Mouse (Mus musculus): ENCODE measurements around the gene Aurkb.

The Aurkb gene

DNA sequence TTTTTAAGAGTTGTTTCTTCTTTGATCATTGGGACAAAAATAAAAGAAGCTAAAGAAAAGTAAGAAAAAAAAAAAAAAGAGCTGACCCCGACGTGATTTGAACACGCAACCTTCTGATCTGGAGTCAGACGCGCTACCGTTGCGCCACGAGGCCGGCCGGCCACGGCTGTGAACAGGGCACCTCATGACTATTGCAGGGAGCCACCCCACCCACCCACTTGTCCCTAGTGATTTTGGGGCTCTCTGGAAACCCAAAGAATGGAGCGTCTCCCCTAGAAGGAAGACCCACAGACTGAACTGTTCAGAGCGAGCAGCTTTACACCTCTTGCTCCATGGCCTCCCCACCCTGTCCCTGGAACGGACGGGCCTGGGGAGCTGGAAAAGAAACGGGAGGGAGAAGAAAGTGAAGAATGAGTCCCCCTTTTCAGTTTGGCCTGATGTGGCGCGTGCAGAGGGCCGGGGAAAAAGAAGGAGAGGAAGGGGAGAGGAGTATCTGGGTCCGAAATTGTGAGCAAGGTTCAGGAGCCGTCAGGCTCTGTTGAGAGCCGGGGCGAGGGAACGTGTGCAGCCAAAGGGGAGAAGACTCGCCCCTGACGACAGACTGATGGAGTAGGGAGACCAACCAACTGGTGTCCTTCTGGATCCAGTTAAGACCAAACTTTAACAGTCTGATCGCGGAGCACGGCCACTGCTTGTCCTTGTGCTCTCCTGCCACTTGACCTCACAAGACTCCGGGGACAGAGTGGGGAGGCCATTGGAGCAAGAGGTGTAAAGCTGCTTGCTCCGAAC lies 18.2 kb downstream of the Aurkb start:
- in situ Hi-C loops (cut with MboI; ENCODE audit: low sequenced_read_pairs) = no loop called here

DNA sequence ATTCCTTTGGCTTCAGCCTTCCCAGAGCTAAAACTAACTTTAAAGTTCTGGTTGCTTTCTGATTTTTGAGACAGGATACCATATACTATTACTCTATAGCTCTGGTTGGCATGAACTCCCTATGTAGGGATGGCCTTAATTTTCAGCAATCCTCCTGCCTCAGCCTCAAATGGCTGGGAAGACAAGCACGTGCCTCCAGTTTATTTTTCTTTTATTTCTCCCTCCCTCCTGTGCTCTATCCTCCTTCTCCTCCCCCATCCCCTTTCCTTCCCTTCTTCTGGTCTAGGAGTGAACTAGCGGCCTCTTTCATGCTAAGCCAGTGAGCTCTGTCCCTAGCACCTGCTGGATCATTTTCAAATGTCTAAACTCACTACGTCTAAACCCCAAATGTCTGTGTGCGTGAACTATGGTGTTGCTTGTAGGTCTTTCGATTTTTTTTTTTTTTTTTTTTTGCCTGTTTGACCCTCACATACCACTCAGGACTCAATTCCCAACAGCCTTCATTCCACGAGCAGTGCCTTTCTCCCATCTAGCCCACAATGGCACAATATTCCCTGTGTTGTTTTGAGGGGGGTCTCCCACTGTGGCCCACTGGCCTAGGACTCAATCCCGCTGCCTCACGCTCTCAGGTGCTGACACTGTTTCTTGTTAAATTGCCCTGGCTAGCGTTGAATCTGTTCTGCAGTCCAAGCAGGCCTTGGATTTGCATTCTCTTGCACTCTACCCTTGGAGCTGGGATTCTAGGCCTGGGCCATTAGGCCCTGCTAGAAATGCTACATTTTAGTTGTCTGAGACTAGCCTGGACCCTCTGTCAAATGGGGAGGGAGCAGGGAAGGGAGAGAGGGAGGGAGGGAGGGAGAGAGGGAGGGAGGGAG lies 19.0 kb downstream of the Aurkb start:
- in situ Hi-C loops (cut with MboI; ENCODE audit: low sequenced_read_pairs) = no loop called here

DNA sequence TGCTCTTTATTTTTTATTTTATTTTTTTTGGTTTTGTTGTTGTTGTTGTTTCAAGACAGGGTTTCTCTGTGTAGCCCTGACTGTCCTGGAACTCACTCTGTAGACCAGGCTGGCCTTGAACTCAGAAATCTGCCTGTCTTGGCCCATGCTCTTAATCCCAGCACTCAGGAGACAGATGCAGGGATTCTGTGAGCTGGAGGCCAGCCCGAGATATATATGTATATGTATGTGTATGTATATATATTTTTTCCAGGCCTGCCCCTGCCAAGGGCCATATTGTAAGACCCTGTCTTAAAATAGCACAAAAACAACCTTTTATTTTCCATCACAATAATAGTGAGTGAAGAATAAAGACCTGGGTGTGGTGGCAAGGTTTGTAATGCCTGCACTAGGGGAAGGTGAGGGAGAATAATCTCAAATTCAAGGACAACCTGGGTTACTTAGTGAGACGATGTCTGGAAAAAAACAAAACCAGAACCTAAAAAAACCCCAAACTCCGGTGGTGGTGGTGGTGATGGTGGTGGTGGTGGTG lies 20.0 kb downstream of the Aurkb start:
- in situ Hi-C loops (cut with MboI; ENCODE audit: low sequenced_read_pairs) = no loop called here

DNA sequence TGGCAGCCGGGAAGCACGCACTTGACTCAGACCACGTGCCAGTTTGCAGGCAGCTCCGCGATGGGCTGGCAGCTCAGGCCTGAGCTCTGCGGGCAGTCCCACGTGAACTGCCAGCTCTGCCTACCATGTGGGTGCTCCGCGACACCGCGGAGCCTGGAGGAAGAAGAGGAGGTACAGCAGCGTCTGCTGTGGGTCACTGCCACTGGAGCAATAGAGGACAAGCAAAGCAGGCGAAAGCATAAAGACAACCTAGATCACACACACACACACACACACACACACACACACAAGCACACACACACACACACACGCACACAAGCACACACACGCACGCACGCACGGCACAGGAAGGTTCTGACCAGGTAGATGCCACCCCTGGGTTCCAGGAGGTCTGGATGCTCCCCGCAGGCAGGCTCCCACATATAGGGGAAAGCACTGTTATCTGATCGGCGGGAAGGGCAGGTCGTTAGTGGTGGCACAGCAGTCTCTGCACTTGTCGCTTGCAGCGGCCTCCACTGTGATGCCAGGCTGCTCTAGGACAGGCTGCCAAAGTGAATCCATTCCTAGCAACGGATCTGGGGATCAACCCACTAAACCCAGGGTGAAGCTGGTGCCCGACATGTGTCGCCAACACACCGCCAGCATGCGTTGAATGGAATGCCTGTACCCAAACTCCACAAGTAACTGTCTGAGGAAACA lies 20.9 kb downstream of the Aurkb start:
- in situ Hi-C loops (cut with MboI; ENCODE audit: low sequenced_read_pairs) = no loop called here

DNA sequence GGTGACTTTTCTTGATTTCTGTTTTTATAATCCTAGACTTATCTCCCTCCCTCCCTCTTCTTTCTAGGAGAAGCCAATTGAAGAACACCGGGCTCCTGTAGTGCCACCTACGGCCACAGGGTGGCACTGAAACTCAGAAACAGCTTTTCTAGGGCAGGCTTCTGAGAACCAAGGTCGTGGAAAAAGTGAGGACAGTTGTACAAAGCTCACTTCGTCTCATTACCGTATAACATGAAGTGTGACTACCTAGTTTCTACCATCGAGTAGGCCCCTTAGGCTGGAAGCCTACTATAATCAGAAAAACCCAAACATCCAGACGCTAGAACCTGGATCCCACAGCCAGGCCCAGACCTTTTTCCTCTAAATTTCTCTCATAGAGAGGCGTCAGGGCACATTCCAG lies 21.5 kb downstream of the Aurkb start:
- in situ Hi-C loops (cut with MboI; ENCODE audit: low sequenced_read_pairs) = no loop called here

DNA sequence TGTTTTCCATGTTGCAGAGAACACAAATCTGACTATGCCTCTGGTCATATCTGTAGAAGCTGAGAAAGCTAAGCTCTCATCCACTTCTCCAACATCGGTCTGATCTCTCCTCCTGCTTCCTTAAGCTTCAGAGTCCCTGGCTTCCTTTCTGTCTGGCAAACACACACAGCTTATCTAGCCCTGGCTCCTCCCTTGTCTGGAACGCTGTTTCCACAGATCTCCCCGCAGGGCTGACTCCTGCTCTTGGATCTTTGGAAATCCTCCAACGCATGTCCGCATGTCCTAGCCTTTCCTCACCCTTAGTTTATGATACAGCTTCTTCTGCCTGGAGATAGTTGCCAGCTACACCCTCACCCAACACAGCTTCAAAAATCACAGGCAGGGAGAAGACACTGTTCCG lies 22.2 kb downstream of the Aurkb start:
- in situ Hi-C loops (cut with MboI; ENCODE audit: low sequenced_read_pairs) = no loop called here

DNA sequence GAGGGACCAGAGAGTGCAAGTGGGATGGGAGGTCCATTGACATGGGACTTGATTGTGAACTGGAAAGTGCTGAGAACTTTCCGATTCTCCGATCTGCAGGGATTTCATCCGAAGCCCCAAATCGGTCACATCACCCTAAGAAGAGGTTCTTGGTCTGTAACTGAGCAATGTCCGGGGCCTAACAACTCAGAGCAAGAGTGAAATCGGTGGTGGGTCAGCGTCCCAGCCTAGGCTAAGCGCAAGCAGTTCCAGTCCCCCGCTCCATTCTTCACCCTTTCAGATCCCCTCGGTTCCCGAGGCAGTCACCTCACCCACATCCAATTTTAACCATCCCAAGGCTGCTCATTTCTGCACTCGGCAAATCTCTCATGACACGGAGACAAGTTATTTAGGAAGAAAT lies 24.6 kb downstream of the Aurkb start:
- in situ Hi-C loops (cut with MboI; ENCODE audit: low sequenced_read_pairs) = no loop called here

DNA sequence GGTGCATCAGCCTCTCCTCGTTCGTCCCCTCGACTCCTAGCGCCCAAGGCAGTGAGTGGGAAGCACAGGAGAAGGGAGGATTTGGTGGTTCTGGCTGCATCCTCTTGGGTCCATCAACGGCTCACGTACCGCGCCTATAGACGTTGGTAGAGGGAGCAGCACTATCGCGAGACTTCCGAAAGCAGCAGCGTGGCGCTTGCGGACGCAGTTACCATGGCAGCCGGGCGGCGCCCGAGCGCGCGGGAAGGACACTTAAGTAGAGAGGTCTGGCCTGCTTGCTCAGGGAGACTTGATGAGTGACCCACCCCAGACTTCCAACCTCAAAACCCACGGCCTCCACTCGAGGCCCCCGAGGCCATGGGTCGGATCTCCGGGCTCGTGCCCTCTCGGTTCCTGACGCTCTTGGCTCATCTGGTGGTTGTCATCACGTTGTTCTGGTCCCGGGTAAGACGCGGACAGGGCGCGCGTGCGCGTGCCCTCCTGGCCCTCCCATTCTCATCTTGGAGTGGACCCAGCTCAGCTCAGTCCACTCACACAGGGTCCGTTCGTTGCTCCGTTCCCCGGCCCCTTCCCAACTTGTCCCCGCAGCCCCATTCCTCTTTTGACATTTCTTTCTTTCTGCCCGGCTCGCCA lies 25.3 kb downstream of the Aurkb start, which contains the start of gene Tmem107:
Tmem107 (plus strand) TSS at position 217 of the 633 bp plus-strand sequence.
- in situ Hi-C loops (cut with MboI; ENCODE audit: low sequenced_read_pairs) = no loop called here

DNA sequence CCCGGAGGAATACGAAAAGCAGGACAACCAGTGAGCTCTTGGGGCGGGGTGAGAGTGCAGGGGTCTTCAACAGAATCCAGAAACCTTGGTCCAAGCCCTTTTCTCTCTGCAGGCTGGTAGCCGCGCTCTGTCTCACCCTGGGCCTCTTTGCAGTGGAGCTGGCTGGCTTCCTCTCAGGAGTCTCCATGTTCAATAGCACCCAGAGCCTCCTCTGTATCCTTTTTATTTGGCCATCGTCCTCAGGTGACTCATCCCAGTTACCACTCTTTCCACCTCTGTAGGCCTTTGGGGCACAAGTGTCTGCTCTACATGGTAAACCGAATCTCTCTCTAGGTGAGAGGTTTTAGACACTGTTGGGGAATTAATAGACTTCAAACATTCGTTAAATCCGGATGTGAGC lies 25.8 kb downstream of the Aurkb start:
- in situ Hi-C loops (cut with MboI; ENCODE audit: low sequenced_read_pairs) = no loop called here

DNA sequence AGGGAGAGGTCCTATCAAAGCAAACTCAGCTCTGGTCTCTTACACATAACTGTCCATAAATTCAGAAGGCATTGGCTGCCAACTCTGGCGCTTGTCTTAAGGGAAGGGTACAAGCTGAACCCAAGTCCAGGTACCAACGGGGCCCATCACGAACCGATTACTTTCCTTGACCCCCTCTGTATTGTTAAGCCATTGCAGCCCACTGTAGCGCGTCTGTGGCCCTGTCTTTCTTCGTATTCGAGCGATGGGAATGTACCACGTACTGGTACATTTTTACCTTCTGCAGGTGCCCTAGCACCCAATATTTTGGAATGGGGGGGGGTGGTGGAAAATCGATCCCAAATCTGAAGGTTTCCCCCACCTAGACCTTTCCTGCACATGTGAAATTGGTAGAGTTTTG lies 26.8 kb downstream of the Aurkb start:
- in situ Hi-C loops (cut with MboI; ENCODE audit: low sequenced_read_pairs) = no loop called here

DNA sequence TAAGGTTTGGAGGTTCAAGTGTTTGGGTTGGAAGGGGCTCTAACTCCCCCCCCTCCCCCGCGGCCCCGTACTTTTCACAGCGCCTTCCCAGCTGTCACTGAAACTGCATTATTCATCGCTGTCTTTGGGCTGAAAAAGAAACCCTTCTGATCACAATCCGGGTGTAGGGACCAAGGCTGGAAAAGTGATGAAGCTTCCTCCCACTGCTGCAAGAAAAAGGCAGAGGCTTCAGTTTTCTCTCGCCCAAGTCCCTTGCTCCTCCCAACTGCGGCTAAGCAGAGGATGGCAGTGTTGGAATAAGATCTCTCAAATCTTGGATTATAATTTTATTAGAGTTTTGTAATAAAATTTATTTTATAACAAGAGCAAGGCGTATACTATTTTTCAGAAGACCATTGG lies 27.2 kb downstream of the Aurkb start:
- in situ Hi-C loops (cut with MboI; ENCODE audit: low sequenced_read_pairs) = no loop called here

DNA sequence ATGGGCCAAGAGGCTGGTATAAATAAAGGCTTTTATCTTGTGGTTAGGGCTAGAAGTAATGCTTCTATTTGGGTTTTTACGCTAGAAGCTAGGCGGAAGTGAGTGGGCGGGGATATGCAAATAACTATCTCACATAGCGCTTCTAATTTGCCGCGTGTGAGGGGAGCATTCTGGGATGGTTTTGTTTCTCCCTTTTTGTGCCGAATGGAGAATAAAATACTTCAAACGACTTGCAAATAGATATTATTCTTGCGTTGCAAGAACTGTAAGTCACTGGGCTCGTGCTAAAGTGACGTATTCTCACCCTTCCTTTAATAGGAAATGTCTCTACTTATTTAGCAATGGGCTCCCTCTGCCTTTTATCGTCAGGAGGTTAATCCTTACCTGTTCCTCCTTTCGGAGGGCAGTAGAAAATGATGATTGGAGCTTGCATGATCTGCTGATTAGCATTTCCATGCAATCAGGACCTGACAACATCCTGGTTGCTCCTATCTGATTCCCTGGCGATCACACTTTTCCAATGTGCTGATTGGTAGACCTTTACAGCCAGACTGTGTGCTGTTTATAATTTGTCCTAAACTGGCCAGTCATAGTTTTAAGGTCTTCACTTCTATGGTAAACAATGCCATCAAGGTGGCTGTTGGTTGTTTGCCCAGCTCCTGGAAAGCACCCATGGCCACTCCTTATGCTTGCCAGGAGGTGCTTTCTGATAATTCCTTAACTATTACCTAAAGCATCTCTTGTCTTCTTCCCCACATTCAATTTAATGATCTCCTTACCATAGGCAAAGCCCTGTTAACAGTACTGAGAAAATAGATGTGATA lies 27.8 kb downstream of the Aurkb start:
- in situ Hi-C loops (cut with MboI; ENCODE audit: low sequenced_read_pairs) = no loop called here

DNA sequence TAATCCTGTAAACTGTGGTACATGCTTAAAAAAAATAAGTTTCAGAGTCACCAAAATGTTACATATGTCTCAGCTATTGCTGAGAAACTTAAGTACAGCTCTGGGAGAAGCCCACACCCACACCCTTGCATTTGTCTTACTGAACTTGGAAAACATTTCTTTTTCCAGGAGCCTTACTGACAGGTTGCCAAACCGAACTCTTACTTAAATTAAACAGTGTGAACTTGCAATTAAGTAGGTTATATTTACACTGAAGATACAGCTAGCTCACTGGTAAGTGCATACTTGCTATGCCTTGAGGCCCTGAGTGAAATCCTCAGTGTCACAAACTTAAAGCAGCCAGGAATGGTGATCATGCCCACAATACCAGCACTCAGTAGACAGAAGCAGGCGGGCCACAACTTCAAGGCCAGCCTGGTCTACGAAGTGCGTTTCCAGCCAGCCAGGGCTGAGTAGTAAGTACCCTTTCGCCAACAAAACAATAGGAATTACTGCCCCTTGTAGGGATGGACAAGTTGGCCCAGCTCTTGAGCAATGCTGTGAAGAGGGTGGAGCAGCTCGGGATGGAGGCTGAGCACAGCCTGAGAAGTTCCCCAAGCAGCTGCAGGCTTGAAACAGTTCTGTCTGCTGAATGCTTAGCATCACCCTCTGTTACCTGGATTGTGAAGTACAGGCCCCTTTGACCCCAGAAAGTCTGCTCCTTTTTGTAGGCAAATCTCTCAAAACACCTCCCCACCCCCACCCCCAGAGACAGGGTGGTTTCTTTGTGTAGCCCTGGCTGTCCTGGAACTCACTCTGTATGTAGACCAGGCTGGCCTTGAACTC lies 28.7 kb downstream of the Aurkb start:
- in situ Hi-C loops (cut with MboI; ENCODE audit: low sequenced_read_pairs) = no loop called here

DNA sequence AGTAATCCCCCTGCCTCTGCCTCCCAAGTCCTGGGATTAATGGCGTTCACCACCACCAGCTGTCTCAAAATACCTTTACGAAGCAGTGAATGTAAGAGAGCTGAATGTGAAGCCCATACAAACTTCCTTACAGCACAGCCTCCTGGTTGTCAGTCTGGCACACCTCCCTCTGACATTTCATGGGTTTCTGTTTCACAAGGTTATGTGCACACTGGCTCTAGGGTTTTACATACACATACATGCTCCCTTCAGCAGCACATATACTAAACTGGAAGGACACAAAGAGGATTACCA lies 29.3 kb downstream of the Aurkb start:
- in situ Hi-C loops (cut with MboI; ENCODE audit: low sequenced_read_pairs) = no loop called here

DNA sequence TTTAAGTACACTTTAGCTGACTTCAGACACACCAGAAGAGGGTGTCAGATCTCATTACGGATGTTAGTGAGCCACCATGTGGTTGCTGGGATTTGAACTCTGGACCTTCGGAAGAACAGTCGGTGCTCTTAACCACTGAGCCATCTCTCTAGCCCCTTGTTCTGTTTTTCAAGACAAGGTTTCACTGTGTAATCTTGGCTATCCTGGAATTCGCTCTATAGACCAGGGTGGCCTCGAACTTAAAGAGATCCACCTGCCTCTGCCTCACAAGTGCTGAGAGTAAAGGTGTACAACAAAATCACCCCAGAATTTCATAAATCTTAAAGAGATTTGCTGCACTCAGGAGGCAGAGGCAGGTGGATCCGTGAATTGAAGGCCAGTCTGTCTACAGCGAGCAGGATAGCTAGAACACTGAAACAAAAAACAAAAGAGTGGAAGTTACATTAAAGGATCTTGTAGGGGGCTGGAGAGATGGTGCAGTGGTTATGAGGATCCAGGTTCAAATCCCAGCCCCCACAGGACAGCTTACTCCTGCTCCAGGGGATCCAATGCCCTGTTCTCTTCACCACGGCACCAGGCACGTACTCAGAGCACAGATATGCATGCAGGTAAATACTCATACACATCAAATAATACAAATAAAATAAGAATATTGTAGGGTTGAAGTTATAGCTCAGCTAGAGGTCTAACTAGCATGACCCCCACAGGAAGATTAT lies 30.5 kb downstream of the Aurkb start:
- in situ Hi-C loops (cut with MboI; ENCODE audit: low sequenced_read_pairs) = no loop called here

DNA sequence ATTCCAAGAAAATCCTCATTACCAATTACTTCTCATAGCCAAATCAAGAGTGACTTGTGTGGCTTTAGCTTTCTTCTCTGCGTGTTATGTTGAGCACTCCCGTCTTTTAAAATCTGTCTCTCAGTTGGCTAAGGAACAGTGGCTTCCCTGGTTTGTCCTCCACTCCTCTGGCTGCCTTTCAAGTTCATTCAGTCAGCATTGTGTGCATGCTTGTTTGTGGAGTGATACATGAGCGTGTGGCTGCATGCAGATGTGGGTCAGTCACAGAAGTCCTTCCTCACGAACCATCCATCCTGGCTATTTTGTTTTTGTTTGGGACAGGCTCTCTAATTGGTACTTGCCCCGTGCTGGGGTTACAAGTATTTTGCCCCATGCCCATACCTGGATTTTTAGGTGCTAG lies 31.1 kb downstream of the Aurkb start:
- in situ Hi-C loops (cut with MboI; ENCODE audit: low sequenced_read_pairs) = no loop called here

DNA sequence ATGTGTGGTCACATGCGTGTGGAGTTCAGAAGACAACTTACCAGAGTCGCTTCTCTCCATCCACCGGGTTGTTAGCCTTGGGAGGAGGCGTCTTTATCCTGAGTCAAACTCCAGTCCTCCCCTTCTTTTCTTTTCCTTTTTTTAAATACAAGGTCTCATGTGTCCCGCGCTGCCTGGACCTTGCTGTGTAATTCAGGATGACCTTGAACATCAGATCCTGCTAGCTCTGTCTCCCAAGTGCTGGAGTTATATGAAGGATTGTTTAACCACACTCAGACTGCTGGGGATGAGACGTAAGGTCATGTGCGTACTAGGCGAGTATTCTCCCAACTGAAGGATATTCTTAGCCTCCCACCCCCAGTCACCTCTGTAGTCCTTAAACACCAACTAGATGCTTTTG lies 31.9 kb downstream of the Aurkb start:
- in situ Hi-C loops (cut with MboI; ENCODE audit: low sequenced_read_pairs) = no loop called here

DNA sequence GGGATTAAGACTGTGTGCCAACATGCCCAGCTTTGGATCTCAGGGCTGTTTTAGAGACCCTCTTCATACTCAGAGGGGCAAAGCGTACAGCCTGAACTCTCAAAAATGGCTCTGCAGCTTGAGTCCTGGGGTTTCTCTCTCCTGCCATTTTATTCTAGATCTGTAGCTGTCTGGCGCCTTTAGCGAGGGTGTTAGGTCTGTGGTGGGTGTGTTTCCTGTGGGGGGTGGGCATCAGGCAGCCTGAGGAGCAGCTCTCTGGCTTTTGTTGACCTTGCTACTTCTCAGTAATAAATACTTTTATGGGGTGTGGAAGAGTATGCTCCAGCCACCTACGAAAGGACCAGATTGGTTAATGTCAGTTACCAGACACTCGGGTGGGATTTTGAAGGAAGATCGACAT lies 32.6 kb downstream of the Aurkb start:
- in situ Hi-C loops (cut with MboI; ENCODE audit: low sequenced_read_pairs) = no loop called here
